Mouse (Mus musculus) liver, embryonic 16.5 days (tissue): ENCODE results near the gene Ankrd26. TPM values are rescaled to one million over a fixed set of nuclear protein-coding genes. Genes with fewer than 3 reads are reported as not detected.

ENCODE experiments used
- ATAC-seq: fragments of 200-750 bp; cut with Nextera tagmentation; 2 replicates; pipeline ENCODE4 v1.8.0; 2017; ENCODE audit warnings: low read depth, mild to moderate bottlenecking, moderate number of reproducible peaks, moderate library complexity
- H3K27ac ChIP-seq: fragments of 300-500 bp; sonication (generic); 2 replicates; pipeline ENCODE4 v1.5.1; 2014; ENCODE audit warnings: mild to moderate bottlenecking, low read length
- H3K27me3 ChIP-seq: fragments of 300-500 bp; sonication (generic); 2 replicates; pipeline ENCODE4 v1.6.1; 2014; ENCODE audit warnings: low read depth, low read length, mixed read lengths; ENCODE audit not compliant: control insufficient read depth, insufficient read depth
- H3K36me3 ChIP-seq: fragments of 300-500 bp; sonication (generic); 2 replicates; pipeline ENCODE4 v1.6.1; 2014; ENCODE audit warnings: mild to moderate bottlenecking; ENCODE audit not compliant: control insufficient read depth, insufficient read depth
- H3K4me1 ChIP-seq: fragments of 300-500 bp; sonication (generic); 2 replicates; pipeline ENCODE4 v1.6.1; 2014; ENCODE audit warnings: low read depth, low read length, mixed read lengths; ENCODE audit not compliant: control insufficient read depth
- H3K4me2 ChIP-seq: fragments of 300-500 bp; sonication (generic); 2 replicates; pipeline ENCODE4 v1.6.1; 2014; ENCODE audit warnings: low read depth, low read length, mixed read lengths
- H3K4me3 ChIP-seq: fragments of 300-500 bp; sonication (generic); 2 replicates; pipeline ENCODE4 v1.5.1; 2014; ENCODE audit warnings: low read depth, mild to moderate bottlenecking, low read length
- H3K9ac ChIP-seq: fragments of 300-500 bp; sonication (generic); 2 replicates; pipeline ENCODE4 v1.6.1; 2014; ENCODE audit warnings: low read depth, low read length
- H3K9me3 ChIP-seq: fragments of 300-500 bp; sonication (generic); replicated peaks from 2 replicates; pipeline ENCODE4 v1.6.1; 2016; ENCODE audit warnings: low read length; ENCODE audit not compliant: control insufficient read depth
- WGBS: fragments of 180-500 bp; shearing (Covaris S2); extraction: QIAGEN DNeasy Blood & Tissue Kit; methylation state at CpG from one replicate; pipeline ENCODE4 v1.1.7; 2014; ENCODE audit not compliant: insufficient replicate concordance; 5-methylcytosine and 5-hydroxymethylcytosine counted together
- polyA plus RNA-seq: library from polyadenylated mRNA; unstranded; fragments of >200 nt; fragmentation: Nextera tagmentation; extraction: Ambion mirVana; gene quantifications from 2 replicates; pipeline ENCODE4 v1.2.1, GENCODE M21; 2015

Gene Ankrd26
- polyA plus RNA-seq: 6.3 and 6.5 TPM in 2 replicates

DNA sequence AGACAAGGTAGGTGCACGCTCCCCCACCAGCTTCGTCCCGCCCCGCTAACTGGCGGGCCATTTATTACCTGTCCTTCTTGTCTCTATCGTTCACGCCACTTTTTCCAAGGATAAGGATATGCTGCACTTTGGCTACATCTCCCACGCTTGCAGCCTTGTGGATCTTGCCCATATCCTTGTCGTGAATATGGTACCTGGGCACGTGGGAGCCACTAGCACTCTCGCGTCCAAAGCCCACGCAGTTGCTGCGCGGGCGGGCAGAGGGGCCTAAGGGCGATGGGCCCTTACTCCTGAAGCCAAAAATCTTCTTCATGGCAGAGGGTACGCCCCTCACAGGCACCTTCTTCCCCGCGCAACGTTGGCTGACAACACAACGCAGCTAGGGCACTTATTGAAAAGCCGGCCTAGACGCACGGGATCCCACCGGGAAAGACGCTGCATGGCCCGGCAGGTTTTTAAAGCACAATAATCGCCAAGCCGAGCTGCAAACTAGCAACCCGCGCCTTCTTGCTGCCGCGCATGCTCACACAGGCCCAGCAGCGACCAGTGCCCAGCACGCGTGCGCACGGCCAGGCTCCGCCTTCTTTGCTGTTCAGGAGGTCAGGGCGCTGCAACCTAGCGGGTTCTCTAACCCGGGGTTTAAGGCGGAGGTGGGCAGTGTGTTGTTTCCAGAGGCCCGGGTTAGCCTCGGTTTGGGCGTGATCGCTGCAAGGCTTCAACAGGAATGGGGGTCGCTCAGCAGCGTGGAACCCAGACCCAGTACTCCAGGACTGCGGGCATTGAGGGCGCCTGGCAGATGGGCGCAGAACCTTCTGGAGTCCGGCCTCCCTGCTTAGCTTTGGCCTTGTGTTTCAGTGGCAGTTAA is at the start of gene Ankrd26:
Gene Ankrd26 (minus strand): TSS at position 482 of the 865 bp plus-strand sequence.
- Histone ChIP-seq H3K9me3 (no peaks in the 10 kb centered on the region), H3K27ac (peak within 1 kb of the TSS; percentile 79), H3K4me2 (peak within 1 kb of the TSS; percentile 97), H3K27me3 (no peaks in the 10 kb centered on the region), H3K9ac (peak within 1 kb of the TSS; percentile 78), H3K4me3 (peak within 1 kb of the TSS; percentile 80), H3K4me1 (peaks cover 8% of the 10 kb centered on the region), H3K36me3 (no peaks in the 10 kb centered on the region)
- ATAC-seq: peak; percentile 99
- WGBS: 3% methylated on average over 54 of the region's 54 CpGs

DNA sequence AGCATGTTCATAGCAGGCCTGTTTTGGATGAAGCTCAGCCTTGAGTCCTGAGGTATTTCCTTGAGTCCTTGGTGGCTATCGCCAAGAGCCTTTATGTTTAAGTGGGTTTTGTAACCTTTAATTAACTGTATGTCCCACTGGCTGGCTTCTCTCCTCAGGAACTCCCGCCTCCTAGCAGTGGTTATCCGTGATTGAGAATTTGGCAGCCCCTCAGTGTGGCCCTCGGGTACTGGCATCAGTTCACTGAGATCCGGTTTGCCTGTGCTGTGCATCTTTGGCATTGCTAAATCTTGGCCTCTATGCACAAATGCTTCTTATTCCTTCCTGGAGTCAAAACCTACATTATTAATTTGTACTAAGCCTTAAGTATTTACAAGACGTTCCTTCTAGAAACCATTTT is 46.9 kb upstream of the Ankrd26 start:
- no peak overlapping the region for H3K27ac ChIP-seq
- no peak overlapping the region for H3K4me3 ChIP-seq
- no peak overlapping the region for H3K9ac ChIP-seq
- ATAC-seq: no peak
- 61% methylated on average over 6 of the region's 6 CpGs for WGBS
- H3K36me3 ChIP-seq: no peaks in the 10 kb centered on the region
- H3K4me2 ChIP-seq: no peak overlapping the region
- no peaks in the 10 kb centered on the region for H3K9me3 ChIP-seq
- H3K27me3 ChIP-seq: no peaks in the 10 kb centered on the region
- no peaks in the 10 kb centered on the region for H3K4me1 ChIP-seq

DNA sequence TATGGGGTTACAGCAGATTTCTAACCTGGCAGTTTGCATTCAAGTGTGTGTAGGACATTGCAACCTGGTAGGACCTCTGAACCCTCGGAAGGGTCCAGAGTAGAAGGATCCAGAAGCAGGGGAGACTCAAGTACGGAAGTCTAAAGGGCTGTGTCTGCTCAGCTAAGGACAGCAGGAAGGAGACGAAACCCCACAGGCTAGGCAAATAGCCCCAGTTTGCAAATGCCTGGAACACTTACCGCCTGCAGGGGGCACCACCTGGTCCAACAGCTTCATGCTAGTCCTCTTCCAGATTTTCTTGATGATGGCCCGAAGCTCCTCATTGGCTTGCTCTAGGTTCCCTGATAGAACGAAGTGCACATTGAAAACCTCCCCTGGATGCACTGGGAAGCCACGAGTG is 43.9 kb upstream of the Ankrd26 start:
- no peak for ATAC-seq
- WGBS: 42% methylated on average over 7 of the region's 7 CpGs

DNA sequence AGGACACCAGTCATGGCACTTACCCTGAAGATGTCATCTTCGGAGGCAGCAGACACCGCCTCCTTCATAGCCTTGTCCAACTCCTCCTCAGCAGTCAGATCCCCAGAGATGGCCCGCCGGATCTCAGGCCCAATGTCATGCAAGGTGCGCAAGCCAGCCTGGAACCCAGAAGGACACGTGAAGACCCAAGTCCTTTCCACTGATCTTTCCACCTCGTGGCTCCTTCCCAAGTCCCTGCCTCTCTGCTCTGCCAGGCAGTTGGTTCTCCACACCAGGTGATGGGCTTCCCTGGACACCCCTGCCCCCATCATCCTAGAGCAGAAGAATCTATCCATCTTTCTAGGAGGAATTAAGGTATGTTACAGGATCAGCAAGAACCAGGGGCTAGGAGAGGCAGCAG is 41.8 kb upstream of the Ankrd26 start:
- no peak for ATAC-seq
- no peaks in the 10 kb centered on the region for H3K36me3 ChIP-seq
- no peaks in the 10 kb centered on the region for H3K4me1 ChIP-seq
- no peak overlapping the region for H3K27ac ChIP-seq
- 73% methylated on average over 7 of the region's 7 CpGs for WGBS
- no peak overlapping the region for H3K4me3 ChIP-seq
- H3K4me2 ChIP-seq: no peak overlapping the region
- H3K9me3 ChIP-seq: no peaks in the 10 kb centered on the region
- H3K27me3 ChIP-seq: no peaks in the 10 kb centered on the region
- H3K9ac ChIP-seq: no peak overlapping the region

More for the DNA sequence above, 43.9 kb upstream of the Ankrd26 start:
- no peaks in the 10 kb centered on the region for H3K4me1 ChIP-seq
- H3K4me2 ChIP-seq: no peak overlapping the region
- no peaks in the 10 kb centered on the region for H3K36me3 ChIP-seq
- no peaks in the 10 kb centered on the region for H3K27me3 ChIP-seq
- H3K27ac ChIP-seq: no peak overlapping the region
- H3K4me3 ChIP-seq: no peak overlapping the region
- H3K9me3 ChIP-seq: no peaks in the 10 kb centered on the region
- H3K9ac ChIP-seq: no peak overlapping the region

DNA sequence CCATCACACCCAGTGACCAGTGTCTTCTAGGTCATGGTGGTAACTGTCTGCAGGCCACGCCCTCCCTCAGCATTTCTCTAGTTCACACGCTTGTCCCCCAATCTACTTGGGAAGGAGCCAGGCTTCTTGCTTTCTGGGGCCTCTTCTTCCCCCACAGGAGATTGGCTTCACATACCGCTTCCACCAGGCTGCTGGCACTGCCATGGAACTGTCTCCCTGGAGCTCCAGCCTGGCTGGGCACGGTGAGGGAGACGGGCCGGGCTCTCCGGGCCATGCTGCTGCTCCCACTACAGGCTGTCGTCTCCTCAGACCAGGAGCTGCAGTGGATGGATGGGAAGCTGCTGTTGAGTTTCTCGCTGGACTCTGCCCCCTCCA is 33.6 kb upstream of the Ankrd26 start:
- no peak overlapping the region for H3K9ac ChIP-seq
- H3K4me3 ChIP-seq: no peak overlapping the region
- peaks cover 28% of the 10 kb centered on the region for H3K27me3 ChIP-seq
- 65% methylated on average over 9 of the region's 9 CpGs for WGBS
- no peaks in the 10 kb centered on the region for H3K36me3 ChIP-seq
- peaks cover 3% of the 10 kb centered on the region for H3K4me1 ChIP-seq
- ATAC-seq: no peak
- no peak overlapping the region for H3K27ac ChIP-seq
- H3K4me2 ChIP-seq: no peak overlapping the region
- no peaks in the 10 kb centered on the region for H3K9me3 ChIP-seq

DNA sequence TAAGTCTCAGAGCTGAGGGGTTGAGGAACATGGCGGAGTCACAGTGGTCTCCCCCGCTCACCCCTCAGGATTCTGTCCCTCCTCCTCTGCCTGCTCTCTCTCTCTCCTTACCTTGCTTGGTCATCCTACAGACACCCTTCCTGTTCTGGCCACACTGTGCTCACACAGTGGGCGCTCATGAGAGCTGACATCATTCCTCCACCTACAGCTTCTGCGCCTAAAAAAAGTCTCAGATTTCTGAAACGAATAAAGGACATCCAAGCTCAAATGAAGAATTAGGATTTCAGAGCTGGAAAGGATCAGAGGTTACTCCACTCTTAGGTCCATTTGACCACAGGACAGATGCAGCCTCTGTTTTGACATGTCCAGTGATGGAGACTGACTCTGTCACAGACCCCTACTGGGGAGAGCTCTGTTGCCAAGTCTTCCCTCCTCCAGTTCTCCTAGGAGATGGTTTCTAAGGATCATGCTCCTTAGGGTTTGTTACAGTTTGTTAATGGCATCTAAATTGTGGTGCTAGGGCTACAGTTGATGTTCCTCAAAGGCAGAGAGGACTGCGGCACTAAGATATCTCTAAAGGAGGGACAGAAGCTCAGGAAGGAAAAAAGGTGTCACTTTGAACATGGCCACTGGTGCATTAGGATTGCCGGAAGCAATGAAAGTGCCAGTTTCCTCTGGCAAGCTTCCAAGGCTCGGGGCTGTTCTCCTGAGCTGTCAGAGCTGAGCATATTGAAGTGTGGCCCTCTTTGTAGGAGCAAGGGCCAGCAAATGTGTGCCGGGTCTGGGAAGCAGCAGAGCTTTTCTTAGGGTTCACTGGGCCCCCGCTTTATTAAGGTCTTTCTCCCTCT is 33.0 kb upstream of the Ankrd26 start:
- Histone ChIP-seq H3K4me2 (no peak overlapping the region), H3K27me3 (peaks cover 28% of the 10 kb centered on the region), H3K36me3 (no peaks in the 10 kb centered on the region), H3K4me3 (no peak overlapping the region), H3K9me3 (no peaks in the 10 kb centered on the region), H3K4me1 (peaks cover 3% of the 10 kb centered on the region), H3K9ac (no peak overlapping the region), H3K27ac (no peak overlapping the region)
- WGBS: 65% methylated on average over 10 of the region's 10 CpGs
- no peak for ATAC-seq

DNA sequence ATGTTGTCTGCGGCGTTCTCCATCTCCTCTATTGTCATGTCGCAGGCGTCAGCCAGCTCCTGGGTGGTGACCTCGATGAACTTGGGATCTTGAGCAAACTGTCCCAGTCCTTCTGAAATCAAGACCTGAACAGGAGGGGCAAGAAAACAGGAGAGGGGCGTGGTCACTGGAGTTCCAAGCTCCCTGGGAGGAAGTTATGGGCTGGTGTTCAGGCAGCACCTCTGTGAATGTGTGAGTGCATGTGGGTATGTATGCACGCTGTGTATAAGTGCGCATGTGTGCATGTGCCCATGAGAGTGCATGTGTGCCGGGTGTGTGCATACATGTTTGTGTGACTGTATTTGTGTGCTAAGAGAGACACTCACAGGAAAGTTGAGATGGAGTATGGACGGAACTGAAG is 32.0 kb upstream of the Ankrd26 start:
- Histone ChIP-seq H3K4me3 (peak overlapping the region; percentile 53), H3K36me3 (no peaks in the 10 kb centered on the region), H3K9me3 (no peaks in the 10 kb centered on the region), H3K4me2 (peak overlapping the region; percentile 67), H3K9ac (no peak overlapping the region), H3K27ac (no peak overlapping the region), H3K4me1 (peaks cover 3% of the 10 kb centered on the region), H3K27me3 (peaks cover 28% of the 10 kb centered on the region)
- WGBS: 26% methylated on average over 10 of the region's 10 CpGs
- no peak for ATAC-seq

DNA sequence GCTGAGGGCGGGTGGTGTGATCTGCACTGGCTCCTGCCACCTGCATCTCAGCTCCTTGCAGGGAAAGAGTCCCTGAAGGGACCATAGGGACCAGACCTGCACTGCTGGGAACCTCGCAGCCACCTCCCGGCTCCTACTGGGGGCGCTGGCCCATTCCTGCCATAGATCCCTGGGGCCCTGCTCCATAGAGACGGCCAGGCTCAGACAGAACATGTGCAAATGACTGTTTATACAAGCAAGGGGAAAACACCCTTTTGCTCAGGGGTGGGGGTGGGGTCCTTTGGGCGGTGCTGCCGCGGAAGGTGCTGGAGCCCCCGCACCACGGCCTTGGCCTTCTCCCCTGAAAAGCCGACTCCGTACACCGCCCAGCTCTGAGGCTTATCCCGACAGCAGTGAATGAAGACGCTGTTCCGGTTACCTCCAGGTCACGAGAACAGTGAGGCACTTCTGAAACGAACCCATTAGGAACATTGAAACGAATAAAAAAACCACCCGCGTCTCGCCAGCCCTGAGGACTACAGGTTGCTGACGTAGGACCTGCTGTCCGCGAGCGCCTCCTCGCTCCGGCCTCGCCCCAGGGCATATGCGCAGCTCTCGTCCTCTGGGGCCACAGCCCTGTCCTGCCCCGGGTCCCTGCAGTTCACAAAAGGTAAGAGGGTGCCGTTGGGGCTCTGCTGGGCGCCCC is 31.5 kb upstream of the Ankrd26 start:
- Histone ChIP-seq H3K36me3 (no peaks in the 10 kb centered on the region), H3K4me2 (peak overlapping the region; percentile 67), H3K9ac (no peak overlapping the region), H3K4me3 (peak overlapping the region; percentile 53), H3K27ac (no peak overlapping the region), H3K27me3 (peaks cover 28% of the 10 kb centered on the region), H3K9me3 (no peaks in the 10 kb centered on the region), H3K4me1 (peaks cover 3% of the 10 kb centered on the region)
- ATAC-seq: peak; percentile 47
- WGBS: under 1% methylated on average over 34 of the region's 34 CpGs
